Mouse (Mus musculus) embryonic fibroblast, embryonic 13.5 days (primary cell): ENCODE measurements around the gene Trpc4. TPM values are rescaled to one million over a fixed set of nuclear protein-coding genes. Genes with fewer than 3 reads are reported as not detected.
A peak's percentile ranks its signal among the peaks of the same experiment; 100 is the strongest.

ENCODE experiments used
- H3K27ac ChIP-seq: 2 replicates; pipeline ENCODE4 v1.5.1; 2012; ENCODE audit warnings: low read length, control low read depth, inconsistent platforms; ENCODE audit not compliant: insufficient read depth
- H3K4me1 ChIP-seq: 2 replicates; pipeline ENCODE4 v1.6.1; 2011; ENCODE audit warnings: low read length; ENCODE audit not compliant: control insufficient read depth, insufficient read depth
- H3K4me3 ChIP-seq: 2 replicates; pipeline ENCODE4 v1.5.1; 2011; ENCODE audit warnings: mild to moderate bottlenecking, control low read depth, low read length; ENCODE audit not compliant: insufficient read depth
- CTCF ChIP-seq: IDR thresholded peaks from 2 replicates; pipeline ENCODE4 v1.5.1; 2011; ENCODE audit warnings: mild to moderate bottlenecking, control low read depth, low read length, moderate library complexity, borderline replicate concordance; ENCODE audit not compliant: insufficient read depth
- POLR2A ChIP-seq: IDR thresholded peaks from 2 replicates; pipeline ENCODE4 v1.6.1; 2011; ENCODE audit warnings: low read depth, mild to moderate bottlenecking, control low read depth, low read length, moderate library complexity
- polyA plus RNA-seq: library from polyadenylated mRNA; stranded (reverse); fragments of >200 nt; gene quantifications from 2 replicates; pipeline ENCODE4 v1.2.4, GENCODE M21; 2011; ENCODE audit warnings: low read depth; ENCODE audit not compliant: missing spikeins, insufficient read length

Trpc4 gene
- not detected in 2 replicates for polyA plus RNA-seq

DNA sequence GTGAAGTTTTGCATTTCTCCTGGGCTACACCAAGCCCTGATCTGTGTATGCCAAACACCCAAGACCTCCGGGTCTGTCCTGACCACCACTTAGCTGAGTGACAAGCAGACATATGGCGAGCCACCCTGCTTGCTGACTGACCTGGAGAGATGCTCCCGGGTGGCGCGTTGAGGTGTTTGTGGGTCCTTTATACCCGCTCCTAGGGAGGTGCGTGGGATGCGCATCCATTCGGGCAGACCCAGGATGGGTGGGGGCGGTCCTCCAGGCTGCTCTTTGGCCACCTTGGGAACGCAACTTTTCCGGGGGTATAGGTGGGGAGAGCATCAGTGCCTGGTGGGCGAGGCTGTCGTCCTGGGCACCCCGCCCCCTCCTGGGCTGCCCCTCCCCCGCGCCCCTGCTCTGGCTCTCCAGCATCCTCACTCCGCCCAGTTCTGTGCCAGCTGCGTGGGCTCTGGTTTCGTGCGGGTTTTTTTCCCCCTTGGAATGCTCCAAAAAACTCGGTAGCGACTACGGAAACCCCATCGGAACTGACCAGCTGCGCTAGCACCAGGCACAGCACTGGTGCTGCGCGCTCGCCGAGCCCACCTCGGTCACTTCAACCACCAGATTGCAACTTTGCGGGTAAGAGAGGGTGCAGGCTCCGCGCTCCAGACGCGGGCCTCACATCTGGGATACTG lies at the start of gene Trpc4:
Gene Trpc4, plus strand, starts transcription at position 397 of the 677 bp plus-strand sequence.
- TF ChIP-seq CTCF (no peak), POLR2A (no peak)
- Histone ChIP-seq H3K27ac (no peak within 1 kb of the TSS), H3K4me3 (peak within 1 kb of the TSS; percentile 10; the same call in 1 of the 2 replicates), H3K4me1 (no peaks in the 10 kb centered on the region)

DNA sequence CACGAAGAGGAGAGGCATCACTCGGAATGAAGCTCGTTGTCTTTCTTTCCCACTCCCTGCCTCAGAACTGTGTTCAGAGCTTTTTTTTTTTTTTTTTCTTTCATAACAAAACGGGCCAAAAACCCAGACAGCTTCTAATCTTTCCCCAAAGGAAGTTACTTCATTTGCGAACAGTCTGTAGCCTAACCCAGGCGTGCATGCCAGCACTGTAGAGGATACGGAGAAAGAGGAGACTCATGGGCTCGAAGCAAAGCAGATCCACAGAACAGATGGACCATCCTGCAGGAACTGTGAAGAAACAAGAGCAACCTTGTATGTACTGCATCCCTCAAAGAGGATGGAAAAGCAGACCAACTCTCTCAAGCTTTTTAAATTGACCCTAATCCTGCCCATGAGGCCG lies 44.3 kb upstream of the Trpc4 start:
- TF ChIP-seq POLR2A (no peak), CTCF (no peak)
- no peak overlapping the region for H3K27ac ChIP-seq

DNA sequence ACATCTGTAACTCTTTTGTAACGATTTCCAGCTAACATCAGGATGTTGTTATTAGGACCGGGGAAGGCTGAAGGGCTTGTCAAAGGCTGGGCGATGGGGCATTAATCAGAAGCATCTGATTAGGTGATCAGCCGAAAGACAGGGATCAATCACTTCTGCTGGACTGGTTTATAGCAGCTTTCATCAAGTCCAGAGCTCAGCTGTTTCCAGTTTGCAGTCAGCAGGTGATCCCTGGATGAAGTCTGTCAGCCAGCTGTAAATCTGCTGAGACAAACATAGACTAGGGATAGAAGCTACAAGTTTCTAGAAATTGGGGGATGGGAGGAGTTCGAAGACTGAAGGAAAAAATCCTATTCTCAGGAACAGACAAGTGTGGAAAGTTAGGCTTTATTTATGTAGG lies 20.5 kb upstream of the Trpc4 start:
- no peaks in the 10 kb centered on the region for H3K4me1 ChIP-seq
- H3K27ac ChIP-seq: no peak overlapping the region
- no peak overlapping the region for H3K4me3 ChIP-seq
- TF ChIP-seq POLR2A: no peak
- TF ChIP-seq CTCF: no peak

More for the DNA sequence above, 44.3 kb upstream of the Trpc4 start:
- no peak overlapping the region for H3K4me3 ChIP-seq
- H3K4me1 ChIP-seq: no peaks in the 10 kb centered on the region

DNA sequence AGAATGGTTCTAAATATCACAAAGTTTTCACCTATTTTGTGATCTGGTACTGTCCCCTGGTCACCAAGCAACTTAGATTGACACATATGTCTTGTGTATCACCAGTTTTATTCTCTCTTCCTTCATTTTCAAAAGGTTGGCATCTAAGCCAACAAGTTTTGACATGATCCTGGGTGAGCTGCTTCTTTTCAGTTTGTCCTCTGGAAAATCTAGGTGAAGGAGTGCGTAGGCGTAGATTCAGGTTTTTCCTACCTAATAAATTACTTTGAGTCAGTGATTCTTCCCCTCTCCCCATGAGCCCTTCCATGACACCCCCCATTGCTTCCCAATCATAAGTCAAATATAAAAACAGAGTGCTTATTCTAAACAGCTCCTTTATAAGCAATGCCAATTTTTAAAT lies 14.5 kb upstream of the Trpc4 start:
- no peak overlapping the region for H3K4me3 ChIP-seq
- no peaks in the 10 kb centered on the region for H3K4me1 ChIP-seq
- TF ChIP-seq CTCF (no peak), POLR2A (no peak)
- no peak overlapping the region for H3K27ac ChIP-seq

DNA sequence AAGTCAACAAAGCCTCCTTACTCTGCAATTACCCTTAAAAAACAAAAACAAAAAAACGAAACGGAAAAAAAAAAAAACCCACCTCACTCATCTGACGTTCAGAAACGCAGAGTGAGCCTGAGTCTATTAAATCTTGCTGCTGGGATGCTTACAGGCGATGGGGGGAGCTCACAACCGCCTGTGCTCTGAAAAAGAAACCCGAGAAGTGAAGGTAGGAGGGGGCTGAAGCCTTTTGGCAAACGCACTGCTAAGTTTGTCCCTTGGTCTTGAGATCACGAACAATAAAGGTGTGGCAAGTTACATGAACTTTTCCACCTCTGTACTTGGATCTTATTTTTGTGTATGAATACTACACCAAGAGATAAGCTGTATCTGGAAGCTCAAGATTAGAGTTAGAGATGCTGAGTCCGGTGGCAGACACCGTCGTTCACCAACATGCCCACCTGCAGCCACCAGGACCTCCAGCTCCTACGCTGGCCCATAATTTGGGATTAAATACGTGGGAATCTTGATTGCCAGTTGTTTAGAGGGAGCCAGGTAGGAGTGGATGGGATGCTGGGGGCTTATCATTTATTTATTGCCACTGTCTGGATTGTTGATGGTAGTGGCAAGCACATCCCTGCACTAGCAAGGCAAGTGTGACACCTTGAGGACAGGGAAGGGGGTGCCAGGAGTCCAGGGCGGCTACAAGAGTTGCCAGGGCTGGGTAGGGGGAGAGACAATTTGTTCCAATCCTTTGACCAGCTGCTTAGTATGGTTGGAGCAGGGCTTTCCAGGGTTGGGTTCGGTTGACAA lies 794 bp upstream of the Trpc4 start:
- no peaks in the 10 kb centered on the region for H3K4me1 ChIP-seq
- H3K4me3 ChIP-seq: no peak overlapping the region
- TF ChIP-seq POLR2A (no peak), CTCF (peak; percentile 63; the same call in 1 of the 2 replicates)
- no peak overlapping the region for H3K27ac ChIP-seq

DNA sequence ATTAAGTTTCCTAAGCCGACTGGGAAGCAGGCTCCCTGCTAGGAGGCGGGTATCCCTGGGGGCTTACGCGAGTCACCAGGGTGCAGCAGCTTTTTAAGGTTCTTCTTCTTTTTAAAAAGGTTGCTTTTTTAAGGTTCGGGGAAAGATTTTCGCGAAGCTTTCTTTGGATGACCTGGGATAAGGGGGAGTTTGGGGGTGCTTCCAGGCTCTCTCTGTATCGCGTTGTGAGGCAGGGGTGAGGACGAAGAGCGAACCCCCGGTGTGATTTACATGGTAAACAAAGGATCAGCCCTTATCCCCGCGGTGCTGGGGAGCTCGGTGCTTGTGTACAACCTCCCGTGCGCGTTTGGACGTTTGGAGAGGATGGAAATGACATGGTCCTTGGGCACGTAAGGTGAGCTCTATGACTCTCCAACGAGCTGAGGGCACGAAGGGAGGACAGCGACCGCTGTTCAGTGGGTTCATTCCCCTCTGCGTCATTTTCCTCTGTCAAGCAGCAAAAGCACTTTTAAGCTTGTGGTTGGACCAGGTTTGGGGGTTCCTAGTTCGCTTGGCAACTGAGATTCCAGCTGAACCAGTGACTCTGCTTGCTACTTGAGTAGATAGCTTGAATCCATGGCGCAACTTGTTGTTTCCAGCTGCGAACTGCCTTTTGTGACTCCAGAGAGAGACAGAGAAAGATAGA lies 623 bp downstream of the Trpc4 start:
- no peak overlapping the region for H3K27ac ChIP-seq
- TF ChIP-seq CTCF (no peak), POLR2A (no peak)
- H3K4me3 ChIP-seq: peak overlapping the region; percentile 10; the same call in 1 of the 2 replicates
- H3K4me1 ChIP-seq: no peaks in the 10 kb centered on the region

DNA sequence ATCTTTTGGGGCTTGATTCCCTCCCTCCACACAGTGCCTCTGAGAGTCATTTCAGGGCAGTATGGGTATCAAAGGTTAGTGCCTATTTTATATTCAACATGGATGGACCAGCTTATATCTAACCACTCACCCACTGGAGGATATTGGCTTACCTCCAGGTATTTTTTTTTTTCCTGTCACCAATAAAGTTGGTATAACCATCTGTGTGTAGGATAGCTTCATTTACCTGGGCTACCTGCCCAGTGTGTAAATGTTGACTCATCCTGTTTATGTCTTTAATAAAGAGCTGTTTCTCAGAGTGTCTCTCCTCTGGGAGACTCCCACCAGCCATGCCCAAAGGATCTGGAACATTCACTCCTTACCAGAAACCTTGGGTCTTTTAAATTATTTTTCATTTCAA lies 14.9 kb downstream of the Trpc4 start:
- TF ChIP-seq POLR2A (no peak), CTCF (no peak)
- no peaks in the 10 kb centered on the region for H3K4me1 ChIP-seq
- no peak overlapping the region for H3K27ac ChIP-seq
- H3K4me3 ChIP-seq: no peak overlapping the region

DNA sequence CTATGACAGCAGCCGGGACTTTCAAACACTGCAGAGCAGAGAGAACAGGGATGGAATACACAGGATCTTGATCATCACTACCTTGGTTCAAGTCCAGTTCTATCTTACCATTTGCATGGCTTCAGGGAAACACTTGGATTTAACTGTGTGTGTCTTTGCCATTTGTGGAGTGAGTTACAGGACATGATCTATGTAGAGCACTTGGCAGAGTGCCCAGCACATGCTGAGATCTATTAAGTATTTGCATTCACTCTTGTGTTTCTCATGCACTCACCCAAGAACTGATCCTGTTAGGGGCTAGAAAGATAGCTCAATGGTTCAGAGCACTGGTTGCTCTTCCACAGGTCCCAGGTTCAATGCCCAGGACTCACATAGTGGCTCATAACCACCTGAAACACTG lies 21.5 kb downstream of the Trpc4 start:
- Histone ChIP-seq H3K4me3 (no peak overlapping the region), H3K27ac (no peak overlapping the region), H3K4me1 (no peaks in the 10 kb centered on the region)
- no peak for TF ChIP-seq CTCF

DNA sequence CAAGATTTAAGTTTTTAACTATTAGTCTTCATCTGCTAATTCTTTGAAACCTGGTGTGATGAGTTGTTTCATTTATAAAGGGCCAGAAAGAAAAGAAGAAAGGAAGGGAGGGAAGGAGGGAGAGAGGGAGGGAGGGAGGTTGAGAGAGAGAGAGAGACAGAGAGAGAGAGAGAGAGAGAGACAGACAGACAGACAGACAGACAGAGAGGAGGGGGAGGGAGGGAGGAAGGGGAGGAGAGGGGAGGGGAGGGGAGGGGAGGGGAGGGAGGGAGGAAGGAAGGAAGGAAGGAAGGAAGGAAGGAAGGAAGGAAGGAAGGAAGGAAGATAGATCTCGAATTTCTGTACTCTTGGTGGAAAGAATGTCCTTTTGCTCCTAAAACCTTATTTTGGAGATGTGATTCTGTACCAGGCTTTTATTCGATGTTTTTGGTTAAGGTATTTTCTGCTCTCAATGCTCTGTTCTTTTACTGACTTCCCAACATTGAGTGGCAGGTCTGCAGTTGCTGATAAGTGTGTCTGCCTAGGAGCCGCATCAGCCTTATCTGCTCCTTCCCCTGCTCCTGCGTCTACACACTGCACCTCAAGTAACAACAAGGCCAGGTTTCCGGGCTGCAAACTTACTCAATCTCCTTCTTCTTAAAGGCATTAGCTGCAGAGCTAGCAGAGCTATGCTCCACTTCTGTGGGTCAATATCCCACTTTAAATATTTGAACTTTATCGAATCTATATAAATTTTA lies 35.3 kb downstream of the Trpc4 start:
- no peak overlapping the region for H3K4me3 ChIP-seq
- TF ChIP-seq POLR2A (no peak), CTCF (no peak)
- H3K4me1 ChIP-seq: no peaks in the 10 kb centered on the region
- no peak overlapping the region for H3K27ac ChIP-seq
